Mouse (Mus musculus) testis, adult 2 months (tissue): ENCODE results near the gene Lyzl6. TPM values are rescaled to one million over a fixed set of nuclear protein-coding genes. Genes with fewer than 3 reads are reported as not detected.

ENCODE experiments used
- H3K27ac ChIP-seq: fragments of 200-500 bp; 2 replicates; pipeline ENCODE4 v1.5.1; 2012; ENCODE audit warnings: low read depth, low read length; ENCODE audit not compliant: control insufficient read depth, insufficient read depth
- H3K27me3 ChIP-seq: fragments of 200-500 bp; 2 replicates; pipeline ENCODE4 v1.6.1; 2012; ENCODE audit warnings: mild to moderate bottlenecking, low read length, moderate library complexity; ENCODE audit not compliant: control insufficient read depth, insufficient read depth
- H3K36me3 ChIP-seq: fragments of 200-500 bp; 2 replicates; pipeline ENCODE4 v1.6.1; 2012; ENCODE audit warnings: mild to moderate bottlenecking, low read length; ENCODE audit not compliant: control insufficient read depth, insufficient read depth
- H3K4me1 ChIP-seq: fragments of 200-500 bp; 2 replicates; pipeline ENCODE4 v1.6.1; 2012; ENCODE audit warnings: low read length; ENCODE audit not compliant: control insufficient read depth, insufficient read depth
- H3K4me3 ChIP-seq: fragments of 200-500 bp; 2 replicates; pipeline ENCODE4 v1.5.1; 2012; ENCODE audit warnings: low read depth, mild to moderate bottlenecking, low read length, moderate library complexity, mixed read lengths; ENCODE audit not compliant: control insufficient read depth
- CTCF ChIP-seq: fragments of 200-500 bp; IDR thresholded peaks from 2 replicates; pipeline ENCODE4 v1.5.1; 2012; ENCODE audit warnings: low read depth, mild to moderate bottlenecking, inconsistent platforms, low read length, moderate library complexity; ENCODE audit not compliant: control insufficient read depth, insufficient read depth, insufficient replicate concordance
- POLR2A ChIP-seq: fragments of 200-500 bp; IDR thresholded peaks from 2 replicates; pipeline ENCODE4 v1.6.1; 2012; ENCODE audit warnings: low read depth, mild to moderate bottlenecking, inconsistent platforms, low read length, moderate library complexity; ENCODE audit not compliant: control insufficient read depth
- polyA plus RNA-seq: library from polyadenylated mRNA; depleted of rRNA; stranded (reverse); fragments of >200 nt; gene quantifications from 2 replicates; pipeline ENCODE4 v1.2.3, GENCODE M21; 2012

Lyzl6 gene
- polyA plus RNA-seq, 1 experiment = 296 TPM

- Histone ChIP-seq H3K4me1 (peaks cover 16% of the 10 kb centered on the region), H3K27ac (no peak overlapping the region), H3K27me3 (no peaks in the 10 kb centered on the region), H3K4me3 (no peak overlapping the region), H3K36me3 (no peaks in the 10 kb centered on the region)
- TF ChIP-seq POLR2A = no peak
Observed at GRCm38 (mm10) chr11:103653359-103653965, 14.8 kb upstream of the Lyzl6 start.

GRCm38 (mm10) chr11:103651426-103651825 lies 12.7 kb upstream of the Lyzl6 start:
- Histone ChIP-seq H3K4me1 (peaks cover 20% of the 10 kb centered on the region), H3K27ac (no peak overlapping the region), H3K27me3 (no peaks in the 10 kb centered on the region), H3K36me3 (no peaks in the 10 kb centered on the region), H3K4me3 (no peak overlapping the region)
- TF ChIP-seq POLR2A (no peak), CTCF (no peak)

GRCm38 (mm10) chr11:103649983-103650493 lies 11.3 kb upstream of the Lyzl6 start:
- Histone ChIP-seq H3K27me3 (no peaks in the 10 kb centered on the region), H3K36me3 (no peaks in the 10 kb centered on the region), H3K4me1 (peaks cover 20% of the 10 kb centered on the region), H3K27ac (no peak overlapping the region), H3K4me3 (peak overlapping the region; percentile 75)
- TF ChIP-seq POLR2A (no peak), CTCF (no peak)

GRCm38 (mm10) chr11:103649301-103649982 lies 10.8 kb upstream of the Lyzl6 start, which contains the start of gene Rprml:
Gene Rprml, plus strand, starts transcription at chr11:103649570.
- Histone ChIP-seq H3K36me3 (no peaks in the 10 kb centered on the region), H3K4me3 (peak within 1 kb of the TSS; percentile 75), H3K4me1 (peaks cover 20% of the 10 kb centered on the region), H3K27ac (peak within 1 kb of the TSS; percentile 71), H3K27me3 (no peaks in the 10 kb centered on the region)
- no peak for TF ChIP-seq CTCF
- TF ChIP-seq POLR2A = peak; percentile 63; the same call in 1 of the 2 replicates

GRCm38 (mm10) chr11:103648656-103649055 lies 10.0 kb upstream of the Lyzl6 start:
- H3K27ac ChIP-seq = no peak overlapping the region
- H3K27me3 ChIP-seq = no peaks in the 10 kb centered on the region
- peak overlapping the region; percentile 75 for H3K4me3 ChIP-seq
- H3K4me1 ChIP-seq = peaks cover 20% of the 10 kb centered on the region
- H3K36me3 ChIP-seq = no peaks in the 10 kb centered on the region
- TF ChIP-seq POLR2A (no peak), CTCF (no peak)

GRCm38 (mm10) chr11:103647921-103648620 lies 9.4 kb upstream of the Lyzl6 start:
- Histone ChIP-seq H3K36me3 (no peaks in the 10 kb centered on the region), H3K27ac (peak overlapping the region; percentile 65; the same call in 1 of the 2 replicates), H3K4me1 (peaks cover 20% of the 10 kb centered on the region), H3K4me3 (peak overlapping the region; percentile 65), H3K27me3 (no peaks in the 10 kb centered on the region)
- no peak for TF ChIP-seq POLR2A
- no peak for TF ChIP-seq CTCF

- H3K27me3 ChIP-seq = no peaks in the 10 kb centered on the region
- H3K27ac ChIP-seq = no peak overlapping the region
- peaks cover 20% of the 10 kb centered on the region for H3K4me1 ChIP-seq
Observed at GRCm38 (mm10) chr11:103646301-103646700, 7.6 kb upstream of the Lyzl6 start.

More at GRCm38 (mm10) chr11:103646301-103646700, 7.6 kb upstream of the Lyzl6 start:
- TF ChIP-seq POLR2A (no peak), CTCF (no peak)
- no peaks in the 10 kb centered on the region for H3K36me3 ChIP-seq
- H3K4me3 ChIP-seq = no peak overlapping the region
